Mouse (Mus musculus): Measurements from ENCODE around the gene Slc38a9. TPM values are rescaled to one million over a fixed set of nuclear protein-coding genes. Genes with fewer than 3 reads are reported as not detected.

Slc38a9 gene
- polyA plus RNA-seq, 1 experiment: 1.1 TPM

DNA sequence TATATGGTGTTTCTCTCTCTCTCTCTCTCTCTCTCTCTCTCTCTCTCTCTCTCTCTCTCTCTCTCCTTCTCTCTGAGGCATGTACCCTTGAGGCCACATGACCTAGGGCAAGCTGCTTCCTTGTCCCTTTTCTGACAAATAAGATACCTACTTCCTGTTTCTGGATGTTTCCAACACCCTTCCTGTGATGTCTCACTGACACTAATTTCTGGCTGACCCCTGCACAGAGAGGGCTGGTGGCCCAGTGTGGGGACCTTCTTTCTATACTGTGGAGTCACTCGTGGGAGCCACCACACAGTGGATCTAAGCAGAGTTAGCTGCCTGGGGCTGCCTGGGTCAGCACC lies 100.0 kb downstream of the Slc38a9 start:
- no peak overlapping the region for H3K4me3 ChIP-seq (replicated peaks)
- H3K9me3 ChIP-seq: no peaks in the 10 kb centered on the region
- H3K4me1 ChIP-seq: peaks cover under 1% of the 10 kb centered on the region; the same call in 1 of the 2 replicates
- TF ChIP-seq GATA1 (IDR thresholded peaks at IDR 0.05; ENCODE audit: borderline replicate concordance, low read length) (no peak), FLI1 (IDR thresholded peaks at IDR 0.05; ENCODE audit: low read length) (no peak)
- peaks cover 14% of the 10 kb centered on the region for H3K27me3 ChIP-seq (replicated peaks)
- H3K36me3 ChIP-seq (replicated peaks; ENCODE audit: low read length): no peaks in the 10 kb centered on the region

- H3K36me3 ChIP-seq (replicated peaks; ENCODE audit: low read length): no peaks in the 10 kb centered on the region
- H3K4me1 ChIP-seq: peaks cover 6% of the 10 kb centered on the region
- no peaks in the 10 kb centered on the region for H3K9me3 ChIP-seq
- H3K4me3 ChIP-seq (replicated peaks): no peak overlapping the region
- no peak for TF ChIP-seq GATA1 (IDR thresholded peaks at IDR 0.05; ENCODE audit: borderline replicate concordance, low read length)
- TF ChIP-seq FLI1 (IDR thresholded peaks at IDR 0.05; ENCODE audit: low read length): no peak
- peaks cover 9% of the 10 kb centered on the region for H3K27me3 ChIP-seq (replicated peaks)
Measured at GRCm38 (mm10) chr13:112761787-112762186, 101.2 kb downstream of the Slc38a9 start.

DNA sequence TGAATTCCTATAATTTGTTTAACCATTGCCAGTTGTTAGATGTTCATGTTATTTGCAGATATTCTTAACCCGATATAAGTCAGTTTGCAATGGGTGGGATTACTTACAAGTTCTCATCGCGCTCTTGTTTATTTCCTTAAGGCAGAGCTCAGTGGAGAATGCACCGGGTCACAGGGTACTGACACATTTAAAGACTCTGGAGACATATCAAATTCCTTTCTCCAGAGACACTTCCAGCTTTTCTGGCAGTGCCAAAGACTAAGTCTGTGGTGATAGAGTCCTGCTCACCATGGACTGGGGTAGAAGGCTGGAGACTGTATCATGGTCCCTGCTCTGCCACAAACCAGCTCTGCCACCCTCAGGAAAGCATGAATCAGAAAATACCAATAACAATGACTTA lies 102.0 kb downstream of the Slc38a9 start:
- H3K4me1 ChIP-seq: peaks cover 6% of the 10 kb centered on the region
- TF ChIP-seq FLI1 (IDR thresholded peaks at IDR 0.05; ENCODE audit: low read length) (no peak), GATA1 (IDR thresholded peaks at IDR 0.05; ENCODE audit: borderline replicate concordance, low read length) (no peak)
- peaks cover 9% of the 10 kb centered on the region for H3K27me3 ChIP-seq (replicated peaks)
- no peaks in the 10 kb centered on the region for H3K36me3 ChIP-seq (replicated peaks; ENCODE audit: low read length)
- H3K9me3 ChIP-seq: peaks cover 6% of the 10 kb centered on the region
- no peak overlapping the region for H3K4me3 ChIP-seq (replicated peaks)

- Histone ChIP-seq H3K4me3 (replicated peaks) (no peak overlapping the region), H3K27me3 (replicated peaks) (peaks cover 9% of the 10 kb centered on the region), H3K9me3 (peaks cover 9% of the 10 kb centered on the region), H3K36me3 (replicated peaks; ENCODE audit: low read length) (no peaks in the 10 kb centered on the region), H3K4me1 (peaks cover 6% of the 10 kb centered on the region)
- TF ChIP-seq FLI1 (IDR thresholded peaks at IDR 0.05; ENCODE audit: low read length) (no peak), GATA1 (IDR thresholded peaks at IDR 0.05; ENCODE audit: borderline replicate concordance, low read length) (no peak)
Measured at GRCm38 (mm10) chr13:112763531-112764091, 103.1 kb downstream of the Slc38a9 start.

DNA sequence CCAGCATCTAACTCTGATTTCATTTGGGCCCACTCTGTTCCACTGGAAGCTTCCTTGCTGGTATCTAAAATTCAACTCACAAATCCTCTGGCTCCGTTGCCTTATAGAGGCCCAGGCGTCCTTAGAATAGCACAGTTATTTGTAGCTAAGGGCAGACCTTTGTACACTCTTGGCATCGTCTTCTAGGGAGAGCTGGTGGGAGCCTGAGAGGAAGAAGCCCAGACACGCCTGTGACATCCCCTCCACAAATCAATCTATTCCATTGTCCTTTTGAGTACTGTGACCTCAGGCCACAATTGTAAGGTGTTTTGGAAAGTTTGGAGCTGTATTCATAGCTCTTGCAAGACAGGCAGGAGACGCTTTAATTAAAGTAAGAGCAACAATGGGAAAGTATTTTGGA lies 104.0 kb downstream of the Slc38a9 start:
- Histone ChIP-seq H3K9me3 (peaks cover 12% of the 10 kb centered on the region), H3K27me3 (replicated peaks) (peaks cover 9% of the 10 kb centered on the region), H3K36me3 (replicated peaks; ENCODE audit: low read length) (no peaks in the 10 kb centered on the region), H3K4me3 (replicated peaks) (no peak overlapping the region), H3K4me1 (peaks cover 6% of the 10 kb centered on the region)
- no peak for TF ChIP-seq FLI1 (IDR thresholded peaks at IDR 0.05; ENCODE audit: low read length)
- no peak for TF ChIP-seq GATA1 (IDR thresholded peaks at IDR 0.05; ENCODE audit: borderline replicate concordance, low read length)

DNA sequence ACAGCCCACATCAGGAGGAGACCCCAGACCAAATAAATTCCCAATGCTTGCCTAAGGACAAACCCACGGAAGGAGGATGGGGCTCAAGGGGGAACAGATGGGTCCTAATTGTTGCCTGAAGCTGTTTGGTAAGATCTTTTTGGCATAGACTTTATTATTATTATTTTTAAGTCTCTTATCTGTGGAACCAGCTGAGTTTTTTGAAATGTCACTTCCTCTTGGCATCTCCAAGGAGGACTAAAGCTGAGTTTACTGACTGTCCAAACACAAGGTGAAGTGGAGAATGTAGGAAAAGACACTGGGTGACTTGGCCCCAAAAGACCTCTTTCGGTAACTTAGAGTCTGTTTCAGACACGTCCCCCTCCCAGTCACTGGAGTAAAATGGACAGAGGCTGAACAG lies 105.1 kb downstream of the Slc38a9 start:
- Histone ChIP-seq H3K4me1 (peaks cover 7% of the 10 kb centered on the region), H3K4me3 (replicated peaks) (no peak overlapping the region), H3K27me3 (replicated peaks) (peaks cover 9% of the 10 kb centered on the region), H3K9me3 (peaks cover 12% of the 10 kb centered on the region), H3K36me3 (replicated peaks; ENCODE audit: low read length) (no peaks in the 10 kb centered on the region)
- TF ChIP-seq FLI1 (IDR thresholded peaks at IDR 0.05; ENCODE audit: low read length): no peak
- no peak for TF ChIP-seq GATA1 (IDR thresholded peaks at IDR 0.05; ENCODE audit: borderline replicate concordance, low read length)

GRCm38 (mm10) chr13:112770528-112771328 lies 110.2 kb downstream of the Slc38a9 start:
- Histone ChIP-seq H3K27me3 (replicated peaks) (no peaks in the 10 kb centered on the region), H3K4me1 (peaks cover 6% of the 10 kb centered on the region), H3K4me3 (replicated peaks) (no peak overlapping the region), H3K9me3 (peaks cover 12% of the 10 kb centered on the region), H3K36me3 (replicated peaks; ENCODE audit: low read length) (no peaks in the 10 kb centered on the region)
- TF ChIP-seq FLI1 (IDR thresholded peaks at IDR 0.05; ENCODE audit: low read length): no peak
- TF ChIP-seq GATA1 (IDR thresholded peaks at IDR 0.05; ENCODE audit: borderline replicate concordance, low read length): no peak

DNA sequence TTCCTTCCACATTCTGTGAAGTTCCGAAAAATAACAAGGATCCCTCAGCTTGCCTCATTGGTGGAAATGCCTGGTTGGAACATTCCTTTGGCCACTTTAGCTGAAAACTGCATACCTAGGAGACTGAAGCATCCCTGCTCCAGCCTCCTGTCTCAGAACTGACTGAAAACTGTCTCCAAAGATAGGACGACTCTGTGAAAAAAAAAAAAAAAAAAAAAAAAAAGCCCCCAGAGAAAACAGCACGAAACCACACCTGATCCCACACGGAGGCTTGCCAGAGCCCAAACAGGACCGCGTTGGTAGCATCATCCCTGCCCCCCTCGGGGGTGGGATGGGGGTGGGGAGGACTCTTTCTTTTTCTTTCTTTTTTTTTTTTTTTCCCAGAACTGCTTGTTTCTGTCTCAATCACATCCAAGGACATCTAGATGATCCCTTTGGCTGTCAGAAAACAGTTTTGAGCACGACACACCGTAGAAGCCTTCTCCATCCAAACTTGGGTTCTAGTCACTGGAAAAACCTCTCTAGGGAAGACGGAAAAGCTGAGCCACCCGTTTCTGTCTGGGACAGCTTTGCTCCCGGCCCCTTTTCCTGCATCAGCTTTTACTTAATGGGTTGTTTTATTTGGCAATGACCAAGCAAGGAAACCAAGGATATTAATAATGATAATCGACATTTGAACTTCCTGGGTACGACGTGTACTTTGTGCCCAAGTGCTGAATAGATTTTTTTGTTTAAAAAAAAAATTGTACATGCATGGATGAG lies 111.1 kb downstream of the Slc38a9 start:
- 0 out of 2 replicates have a peak, but pooled peaks cover 2% of the 10 kb centered on the region for H3K4me1 ChIP-seq
- TF ChIP-seq FLI1 (IDR thresholded peaks at IDR 0.05; ENCODE audit: low read length): no peak
- no peak for TF ChIP-seq GATA1 (IDR thresholded peaks at IDR 0.05; ENCODE audit: borderline replicate concordance, low read length)
- peaks cover 12% of the 10 kb centered on the region for H3K9me3 ChIP-seq
- H3K4me3 ChIP-seq (replicated peaks): no peak overlapping the region
- peaks cover 4% of the 10 kb centered on the region for H3K27me3 ChIP-seq (replicated peaks)
- H3K36me3 ChIP-seq (replicated peaks; ENCODE audit: low read length): no peaks in the 10 kb centered on the region

- Histone ChIP-seq H3K36me3 (replicated peaks; ENCODE audit: low read length) (no peaks in the 10 kb centered on the region), H3K27me3 (replicated peaks) (peaks cover 4% of the 10 kb centered on the region), H3K4me3 (replicated peaks) (no peak overlapping the region), H3K4me1 (0 out of 2 replicates have a peak, but pooled peaks cover 2% of the 10 kb centered on the region), H3K9me3 (peaks cover 9% of the 10 kb centered on the region)
- no peak for TF ChIP-seq FLI1 (IDR thresholded peaks at IDR 0.05; ENCODE audit: low read length)
- TF ChIP-seq GATA1 (IDR thresholded peaks at IDR 0.05; ENCODE audit: borderline replicate concordance, low read length): no peak
Measured at GRCm38 (mm10) chr13:112772252-112772651, 111.7 kb downstream of the Slc38a9 start.

All from megakaryocyte, embryonic 14.5 days (primary cell).